Mouse (Mus musculus) midbrain, postnatal 0 days (tissue): ENCODE data around the gene Asgr2. TPM values are rescaled to one million over a fixed set of nuclear protein-coding genes. Genes with fewer than 3 reads are reported as not detected.
"Not testable (repeated sequence)": the region's sequence is repeated elsewhere in the genome, so short reads cannot be mapped to it uniquely, and the experiment has no call there.

Experiments
- ATAC-seq: fragments of 200-750 bp; cut with Nextera tagmentation; 2 replicates; pipeline ENCODE4 v1.8.0; 2017; ENCODE audit warnings: moderate number of reproducible peaks, mild to moderate bottlenecking, moderate TSS enrichment, moderate library complexity; ENCODE audit not compliant: low FRiP score
- DNase-seq: peaks from one replicate; pipeline ENCODE4 v3.0.0-alpha.2; 2015; ENCODE audit warnings: low spot score
- H3K27ac ChIP-seq: fragments of 300-500 bp; sonication (generic); 2 replicates; pipeline ENCODE4 v1.5.1; 2014; ENCODE audit warnings: low read depth, mild to moderate bottlenecking, low read length, mixed read lengths
- H3K27me3 ChIP-seq: fragments of 300-500 bp; sonication (generic); 2 replicates; pipeline ENCODE4 v1.6.1; 2014; ENCODE audit warnings: low read length, control low read depth, mixed read lengths; ENCODE audit not compliant: insufficient read depth
- H3K36me3 ChIP-seq: fragments of 300-500 bp; sonication (generic); 2 replicates; pipeline ENCODE4 v1.6.1; 2014; ENCODE audit warnings: low read length, control low read depth, mixed read lengths; ENCODE audit not compliant: insufficient read depth
- H3K4me1 ChIP-seq: fragments of 300-500 bp; sonication (generic); 2 replicates; pipeline ENCODE4 v1.6.1; 2014; ENCODE audit warnings: mild to moderate bottlenecking, control low read depth, antibody characterized with exemption, low read length, mixed read lengths; ENCODE audit not compliant: insufficient read depth
- H3K4me2 ChIP-seq: fragments of 300-500 bp; sonication (generic); 2 replicates; pipeline ENCODE4 v1.6.1; 2014; ENCODE audit warnings: low read depth, mild to moderate bottlenecking, low read length, mixed read lengths; ENCODE audit not compliant: poor library complexity, severe bottlenecking
- H3K4me3 ChIP-seq: fragments of 300-500 bp; sonication (generic); 2 replicates; pipeline ENCODE4 v1.5.1; 2014; ENCODE audit warnings: low read depth, mild to moderate bottlenecking, low read length, moderate library complexity
- H3K9ac ChIP-seq: fragments of 300-500 bp; sonication (generic); replicated peaks from 2 replicates; pipeline ENCODE4 v1.6.1; 2014; ENCODE audit warnings: mild to moderate bottlenecking, low read length, moderate library complexity, mixed read lengths; ENCODE audit not compliant: poor library complexity, severe bottlenecking
- H3K9me3 ChIP-seq: fragments of 300-500 bp; sonication (generic); 2 replicates; pipeline ENCODE4 v1.6.1; 2016; ENCODE audit warnings: low read length, control low read depth
- CTCF ChIP-seq: IDR thresholded peaks from 2 replicates; pipeline ENCODE4 v1.5.1; 2016; ENCODE audit warnings: antibody characterized with exemption, mild to moderate bottlenecking
- WGBS: fragments of 180-500 bp; shearing (Covaris S2); extraction: QIAGEN DNeasy Blood & Tissue Kit; methylation state at CpG from one replicate; pipeline ENCODE4 v1.1.7; 2014; 5-methylcytosine and 5-hydroxymethylcytosine counted together
- polyA plus RNA-seq: library from polyadenylated mRNA; unstranded; fragments of >200 nt; fragmentation: Nextera tagmentation; extraction: Ambion mirVana; gene quantifications from 2 replicates; pipeline ENCODE4 v1.2.1, GENCODE M21; 2015
- total RNA-seq: library from RNA; depleted of rRNA; stranded (reverse); fragments of >200 nt; gene quantifications from 2 replicates; pipeline ENCODE4 v1.2.3, GENCODE M21; 2014

Asgr2 gene
- total and polyA plus RNA-seq, 2 experiments from 2014 or later = not detected

DNA sequence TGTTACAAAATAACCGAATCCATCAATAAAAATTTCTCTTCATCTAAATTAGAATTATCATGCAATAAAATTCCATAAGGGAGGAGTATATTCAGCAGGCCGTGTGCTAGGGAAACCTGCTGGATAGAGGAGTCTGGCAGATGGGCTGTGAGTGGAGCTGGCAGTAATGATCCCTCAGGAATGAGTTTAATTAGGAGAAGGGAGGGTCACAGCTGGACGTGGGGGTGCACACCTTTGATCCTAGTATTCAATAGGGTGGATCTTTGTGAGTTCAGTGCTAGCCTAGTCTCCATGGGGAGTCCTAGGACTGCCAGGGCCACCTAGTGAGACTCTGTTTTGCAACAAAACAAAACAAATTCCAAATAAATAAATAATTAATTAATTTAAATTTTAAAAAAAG is 24.2 kb upstream of the Asgr2 start:
- no peak overlapping the region for H3K4me3 ChIP-seq
- WGBS = 30% methylated on average over 3 of the region's 3 CpGs
- no peak overlapping the region for H3K4me2 ChIP-seq
- H3K4me1 ChIP-seq = no peaks in the 10 kb centered on the region
- TF ChIP-seq CTCF = no peak
- ATAC-seq (no peak), DNase-seq (no peak)
- no peak overlapping the region for H3K27ac ChIP-seq
- H3K27me3 ChIP-seq = no peaks in the 10 kb centered on the region
- no peak overlapping the region for H3K9ac ChIP-seq
- no peaks in the 10 kb centered on the region for H3K9me3 ChIP-seq
- no peaks in the 10 kb centered on the region for H3K36me3 ChIP-seq

GRCm38 (mm10) chr11:70070057-70070456 is 22.4 kb upstream of the Asgr2 start:
- no peak overlapping the region for H3K27ac ChIP-seq
- no peaks in the 10 kb centered on the region for H3K27me3 ChIP-seq
- ATAC-seq = no peak
- no peaks in the 10 kb centered on the region for H3K36me3 ChIP-seq
- no peak overlapping the region for H3K4me3 ChIP-seq
- 77% methylated on average over 6 of the region's 6 CpGs for WGBS
- H3K9me3 ChIP-seq = no peaks in the 10 kb centered on the region
- no peak for DNase-seq
- no peak overlapping the region for H3K9ac ChIP-seq
- TF ChIP-seq CTCF = no peak
- no peaks in the 10 kb centered on the region for H3K4me1 ChIP-seq
- no peak overlapping the region for H3K4me2 ChIP-seq

- H3K4me1 ChIP-seq, DNase-seq, H3K27ac ChIP-seq, H3K4me2 ChIP-seq, H3K9ac ChIP-seq, H3K9me3 ChIP-seq, H3K27me3 ChIP-seq, H3K36me3 ChIP-seq, ATAC-seq, H3K4me3 ChIP-seq: not testable (repeated sequence)
- 85% methylated on average over 3 of the region's 3 CpGs for WGBS
Observed at GRCm38 (mm10) chr11:70070603-70071002, 21.8 kb upstream of the Asgr2 start.

DNA sequence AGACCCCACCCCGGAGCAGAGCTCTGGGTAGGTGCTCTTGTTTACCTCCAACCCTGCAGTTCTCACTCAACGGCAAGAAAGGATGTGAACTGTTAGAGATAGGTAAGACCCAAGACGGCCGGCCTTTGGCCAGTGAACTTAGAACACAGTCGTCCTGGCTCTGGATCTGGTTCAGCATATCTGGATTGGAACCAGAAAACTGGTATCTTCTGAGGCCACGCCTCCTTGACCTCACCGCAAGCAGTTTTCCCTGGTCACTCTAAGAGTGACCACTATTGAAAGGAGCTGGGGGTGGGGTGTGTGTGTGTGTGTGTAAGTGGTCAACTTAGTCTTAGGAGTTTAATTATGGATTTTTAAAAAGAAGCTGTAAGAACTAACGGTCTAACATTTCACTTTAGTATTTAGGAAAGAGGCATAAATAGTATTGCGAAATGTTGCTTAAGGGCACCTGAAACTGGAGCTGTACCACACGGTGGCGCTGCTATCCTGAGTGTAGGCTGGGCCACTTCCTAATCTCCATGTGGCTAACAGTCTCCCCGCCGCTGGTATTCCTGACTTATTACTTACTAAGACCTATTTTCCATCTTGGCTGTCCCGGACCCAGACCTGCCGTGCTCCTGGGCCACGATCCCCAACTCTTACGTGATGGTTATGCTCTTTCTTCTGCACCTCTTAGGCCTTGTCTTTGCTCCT is 17.9 kb upstream of the Asgr2 start:
- DNase-seq (peak; percentile 85), ATAC-seq (no peak)
- WGBS = 36% methylated on average over 17 of the region's 17 CpGs

GRCm38 (mm10) chr11:70075581-70075980 is 16.9 kb upstream of the Asgr2 start:
- ATAC-seq = no peak
- 90% methylated on average over 6 of the region's 6 CpGs for WGBS
- H3K4me3 ChIP-seq = no peak overlapping the region
- TF ChIP-seq CTCF = no peak
- H3K36me3 ChIP-seq = no peaks in the 10 kb centered on the region
- DNase-seq = no peak
- H3K4me2 ChIP-seq = no peak overlapping the region
- no peaks in the 10 kb centered on the region for H3K27me3 ChIP-seq
- H3K4me1 ChIP-seq = no peaks in the 10 kb centered on the region
- H3K27ac ChIP-seq = no peak overlapping the region
- no peaks in the 10 kb centered on the region for H3K9me3 ChIP-seq
- H3K9ac ChIP-seq = no peak overlapping the region

More for the DNA sequence above, 17.9 kb upstream of the Asgr2 start:
- no peaks in the 10 kb centered on the region for H3K9me3 ChIP-seq
- H3K9ac ChIP-seq = no peak overlapping the region
- H3K27ac ChIP-seq = no peak overlapping the region
- H3K4me2 ChIP-seq = no peak overlapping the region
- no peaks in the 10 kb centered on the region for H3K4me1 ChIP-seq
- H3K27me3 ChIP-seq = no peaks in the 10 kb centered on the region
- TF ChIP-seq CTCF = peak; percentile 92
- H3K4me3 ChIP-seq = no peak overlapping the region
- no peaks in the 10 kb centered on the region for H3K36me3 ChIP-seq

- no peaks in the 10 kb centered on the region for H3K36me3 ChIP-seq
Observed at GRCm38 (mm10) chr11:70077441-70077840, 15.0 kb upstream of the Asgr2 start.

More at GRCm38 (mm10) chr11:70077441-70077840, 15.0 kb upstream of the Asgr2 start:
- 49% methylated on average over 3 of the region's 3 CpGs for WGBS
- Histone ChIP-seq H3K4me1 (no peaks in the 10 kb centered on the region), H3K9ac (no peak overlapping the region), H3K27me3 (no peaks in the 10 kb centered on the region), H3K9me3 (no peaks in the 10 kb centered on the region), H3K4me3 (no peak overlapping the region), H3K27ac (no peak overlapping the region), H3K4me2 (no peak overlapping the region)
- ATAC-seq (no peak), DNase-seq (no peak)
- no peak for TF ChIP-seq CTCF
